In genomic region chr9:58275797-58276196, GRCm38 (mm10) we compare ENCODE assay signal across 8 mouse cellular contexts. TPM values are rescaled to one million over a fixed set of nuclear protein-coding genes. Genes with fewer than 3 reads are reported as not detected.
DNase-seq lines count a peak whose midpoint lies in the region; ATAC-seq and TF ChIP-seq lines count a peak whose summit lies in the region.

No protein-coding gene starts in this region.

- WGBS in kidney, postnatal 0 days = 65% methylated on average over 3 of the region's 3 CpGs

- no peaks in the 10 kb centered on the region for H3K36me3 ChIP-seq in kidney, postnatal 0 days (ENCODE audit: insufficient read depth, low read length)
- H3K36me3 ChIP-seq in ES-E14 (ENCODE audit: control insufficient read depth, insufficient read depth, low read length, poor library complexity, severe bottlenecking) = no peaks in the 10 kb centered on the region

- H3K9me3 ChIP-seq in kidney, postnatal 0 days (replicated peaks; ENCODE audit: low read length) = no peaks in the 10 kb centered on the region
- H3K9me3 ChIP-seq in ES-E14 (ENCODE audit: control insufficient read depth, insufficient read depth, low read depth, low read length) = no peaks in the 10 kb centered on the region

- peak overlapping the region; percentile 21; the same call in 1 of the 2 replicates for H3K4me2 ChIP-seq in kidney, postnatal 0 days (ENCODE audit: low read length)

- in situ Hi-C loops in ES-E14 (cut with MboI; ENCODE audit: low sequenced_read_pairs in 2 of 2, unreplicated experiment in 2 of 2) = no loop called here

- peaks cover 20% of the 10 kb centered on the region for H3K4me1 ChIP-seq in kidney, postnatal 0 days (replicated peaks; ENCODE audit: insufficient read depth, low read length)
- H3K4me1 ChIP-seq in ES-E14 (ENCODE audit: control insufficient read depth in 2 of 2, insufficient read depth in 2 of 2, low read length in 2 of 2, poor library complexity in 1 of 2) = peaks cover 10 to 19% of the 10 kb centered on the region in 2 experiments; a peak in 3 of 4 replicates

- ATAC-seq in kidney, postnatal 0 days (replicated peaks; ENCODE audit: low FRiP score, low read depth) = no peak
- ATAC-seq in granulocyte monocyte progenitor cell, adult 5-6 weeks (replicated peaks; ENCODE audit: poor library complexity, severe bottlenecking) = peak; percentile 70
- ATAC-seq in monocyte, adult 5-6 weeks (replicated peaks; ENCODE audit: insufficient number of reproducible peaks, low FRiP score, low TSS enrichment, poor library complexity, severe bottlenecking) = peak; percentile 29

- TF ChIP-seq CTCF in kidney, postnatal 0 days (IDR thresholded peaks at IDR 0.05; ENCODE audit: low read depth) = peak; percentile 13; the same call in 1 of the 2 replicates

- no peak for DNase-seq in kidney, postnatal 0 days (ENCODE audit: low spot score)
- no peak for DNase-seq in kidney, adult 8-10 months
- DNase-seq in ES-E14 (ENCODE audit: low read depth, low spot score) = no peak
- no peak for DNase-seq in cerebellum, adult 18-20 months
- no peak for DNase-seq in embryo, embryonic 10.5 days (ENCODE audit: low spot score)
- DNase-seq in left cerebral cortex, postnatal 4 days = no peak

- no peak overlapping the region for H3K4me3 ChIP-seq in kidney, postnatal 0 days (replicated peaks; ENCODE audit: low read depth, low read length)
- peak overlapping the region; percentile 3 to 64; a peak in 3 of 4 replicates for H3K4me3 ChIP-seq in ES-E14 (ENCODE audit: insufficient read depth in 1 of 2, low read depth in 1 of 2, low read length in 2 of 2, poor library complexity in 1 of 2, severe bottlenecking in 1 of 2)

- peak overlapping the region; percentile 88 for H3K27ac ChIP-seq in kidney, postnatal 0 days
- peak overlapping the region; percentile 100 for H3K27ac ChIP-seq in ES-E14 (ENCODE audit: insufficient read depth, low read depth, low read length, poor library complexity, severe bottlenecking)

- intact Hi-C loops in left cerebral cortex, postnatal 4 days (cut with DNase I) = no loop called here

- H3K27me3 ChIP-seq in kidney, postnatal 0 days (ENCODE audit: insufficient read depth, low read length) = no peaks in the 10 kb centered on the region

- 0 out of 2 replicates have a peak overlapping the region, but pooled peaks have one; percentile 5 for H3K9ac ChIP-seq in kidney, postnatal 0 days (ENCODE audit: low read depth, low read length)
- peak overlapping the region; percentile 77 for H3K9ac ChIP-seq in ES-E14 (ENCODE audit: insufficient read depth, low read depth, low read length, poor library complexity, severe bottlenecking)

TF ChIP-seq in ES-E14, 5 proteins besides CTCF, POLR2A, EP300 and RAD21:
- no peak for TF ChIP-seq ZC3H11A (IDR thresholded peaks at IDR 0.05; ENCODE audit: borderline replicate concordance, low read depth, low read length)

RNA-seq across cellular contexts. Expression of gene Stoml1, which starts 22.8 kb away (rescaled TPM):
- 36.6 and 37.6 TPM in 2 replicates for polyA plus RNA-seq in kidney, postnatal 0 days (2015; fragmentation: Nextera tagmentation; extraction: Ambion mirVana)
- 51.7 and 95.7 TPM in 2 replicates for total RNA-seq in ES-E14 (2012; rRNA removed)
- total RNA-seq in granulocyte monocyte progenitor cell, adult 5-6 weeks (2014; fragmentation: Nextera tagmentation) = 10.4 and 11.6 TPM in 2 replicates
- 6.3 and 17.7 TPM in 2 replicates for total RNA-seq in granulocyte monocyte progenitor cell, adult 5-6 weeks (2017)
- total RNA-seq in monocyte, adult 5-6 weeks (2017) = 11.3 to 14.2 TPM (median 13.0 TPM) in 3 replicates
- total RNA-seq in left cerebral cortex, postnatal 4 days (2021) = 10 to 100 TPM; 84.5 to 93.2 TPM

RNA-seq across cellular contexts. Expression of gene Pml, which starts 26.2 kb away (rescaled TPM):
- polyA plus RNA-seq in kidney, postnatal 0 days (2015; fragmentation: Nextera tagmentation; extraction: Ambion mirVana) = 14.3 and 15.2 TPM in 2 replicates
- 72.6 and 112 TPM in 2 replicates for total RNA-seq in ES-E14 (2012; rRNA removed)
- 49.9 and 57.2 TPM in 2 replicates for total RNA-seq in granulocyte monocyte progenitor cell, adult 5-6 weeks (2014; fragmentation: Nextera tagmentation)
- total RNA-seq in granulocyte monocyte progenitor cell, adult 5-6 weeks (2017) = 9.3 and 10.1 TPM in 2 replicates
- 6.6 to 23.5 TPM (median 15.6 TPM) in 3 replicates for total RNA-seq in monocyte, adult 5-6 weeks (2017)
- 10 to 100 TPM; 11.3 to 14.7 TPM for total RNA-seq in left cerebral cortex, postnatal 4 days (2021)

RNA-seq across cellular contexts. Expression of gene Loxl1, which starts 37.2 kb away (rescaled TPM):
- 60.9 and 62.2 TPM in 2 replicates for polyA plus RNA-seq in kidney, postnatal 0 days (2015; fragmentation: Nextera tagmentation; extraction: Ambion mirVana)
- total RNA-seq in ES-E14 (2012; rRNA removed) = 6.2 and 8.4 TPM in 2 replicates
- not detected in 2 replicates for total RNA-seq in granulocyte monocyte progenitor cell, adult 5-6 weeks (2014; fragmentation: Nextera tagmentation)
- not detected in 2 replicates for total RNA-seq in granulocyte monocyte progenitor cell, adult 5-6 weeks (2017)
- total RNA-seq in monocyte, adult 5-6 weeks (2017) = not detected in 3 replicates
- 1 to 10 TPM; 4.8 to 5.5 TPM for total RNA-seq in left cerebral cortex, postnatal 4 days (2021)
